Mouse (Mus musculus) frontal cortex, postnatal 14 days (tissue): Measurements from ENCODE around the gene Arid1b.

ENCODE experiments used
- DNase-seq, 2 experiments: peaks; one replicate each; pipeline ENCODE4 v3.0.0; 2022; ENCODE audit warnings: low spot score in 2 of 2

Gene Arid1b

GRCm38 (mm10) chr17:4995561-4996051 is 1.5 kb downstream of the Arid1b start:
- DNase-seq: peak; percentile 64 to 66

GRCm38 (mm10) chr17:4996121-4996813 is 2.1 kb downstream of the Arid1b start:
- DNase-seq: no peak

GRCm38 (mm10) chr17:4996814-4997549 is 2.9 kb downstream of the Arid1b start:
- DNase-seq: no peak

- DNase-seq: no peak
Observed at GRCm38 (mm10) chr17:4997968-4998367, 3.8 kb downstream of the Arid1b start.

- DNase-seq: no peak
Observed at GRCm38 (mm10) chr17:4999256-4999655, 5.1 kb downstream of the Arid1b start.

- DNase-seq: no peak
Observed at GRCm38 (mm10) chr17:5000001-5000400, 5.9 kb downstream of the Arid1b start.

GRCm38 (mm10) chr17:5000871-5001270 is 6.7 kb downstream of the Arid1b start:
- DNase-seq: no peak

GRCm38 (mm10) chr17:5001531-5002131 is 7.5 kb downstream of the Arid1b start:
- DNase-seq: no peak

GRCm38 (mm10) chr17:5002937-5003508 is 8.9 kb downstream of the Arid1b start:
- DNase-seq: no peak

GRCm38 (mm10) chr17:5004266-5004665 is 10.1 kb downstream of the Arid1b start:
- no peak for DNase-seq

- DNase-seq: no peak
Observed at GRCm38 (mm10) chr17:5004706-5005105, 10.6 kb downstream of the Arid1b start.

GRCm38 (mm10) chr17:5005285-5005684 is 11.2 kb downstream of the Arid1b start:
- no peak for DNase-seq

- no peak for DNase-seq
Observed at GRCm38 (mm10) chr17:5007156-5007658, 13.1 kb downstream of the Arid1b start.

- no peak for DNase-seq
Observed at GRCm38 (mm10) chr17:5008236-5008635, 14.1 kb downstream of the Arid1b start.

GRCm38 (mm10) chr17:5008761-5009160 is 14.6 kb downstream of the Arid1b start:
- DNase-seq: no peak

GRCm38 (mm10) chr17:5009526-5010260 is 15.6 kb downstream of the Arid1b start:
- no peak for DNase-seq

- DNase-seq: no peak
Observed at GRCm38 (mm10) chr17:5010781-5011180, 16.6 kb downstream of the Arid1b start.

GRCm38 (mm10) chr17:5012091-5012490 is 18.0 kb downstream of the Arid1b start:
- DNase-seq: no peak

- DNase-seq: no peak
Observed at GRCm38 (mm10) chr17:5012517-5012916, 18.4 kb downstream of the Arid1b start.

GRCm38 (mm10) chr17:5014327-5014957 is 20.3 kb downstream of the Arid1b start:
- DNase-seq: no peak

- DNase-seq: no peak
Observed at GRCm38 (mm10) chr17:5016404-5016803, 22.3 kb downstream of the Arid1b start.
